Mouse (Mus musculus): Measurements from ENCODE around the gene Abat. TPM values are rescaled to one million over a fixed set of nuclear protein-coding genes. Genes with fewer than 3 reads are reported as not detected.
A peak's percentile ranks its signal among the peaks of the same experiment; 100 is the strongest.

Gene Abat
- total RNA-seq, 2 experiments from 2014 or later: 3.9 to 4.7 TPM

- DNase-seq: peak; percentile 51 to 62
- intact Hi-C loops (cut with DNase I): no loop called here
These were observed 153.2 kb downstream of the Abat start for GRCm38 (mm10) chr16:8666452-8666851.

- intact Hi-C loops (cut with DNase I): no loop called here
- peak; percentile 33 to 49 for DNase-seq
These were observed 154.0 kb downstream of the Abat start for GRCm38 (mm10) chr16:8667261-8667660.

- peak in 1 of 2 experiments; percentile 26 for DNase-seq
- intact Hi-C loops (cut with DNase I): no loop called here
These were observed 154.6 kb downstream of the Abat start for GRCm38 (mm10) chr16:8667814-8668213.

- intact Hi-C loops (cut with DNase I): no loop called here
- no peak for DNase-seq
These were observed 155.2 kb downstream of the Abat start for GRCm38 (mm10) chr16:8668386-8668785.

- intact Hi-C loops (cut with DNase I): no loop called here
- DNase-seq: no peak
These were observed 156.2 kb downstream of the Abat start for GRCm38 (mm10) chr16:8669432-8669831.

GRCm38 (mm10) chr16:8670041-8671035 lies 157.1 kb downstream of the Abat start:
- intact Hi-C loops (cut with DNase I): no loop called here
- no peak for DNase-seq

Small RNA genes within 50 kb of the gene (microRNA-seq; reads per million reads assigned to microRNA genes)
- gene Gm22137 (ENCODE audit: borderline number of aligned reads in 2 of 2): 0 reads per million in 2 experiments

Other genes starting within 250 kb of the Abat start
- not detected for gene Tmem114, start 88.3 kb upstream of the Abat start, total RNA-seq (2021)
- 10 to 100 TPM; 30.5 to 33.8 TPM for gene Mettl22, start 42.6 kb upstream of the Abat start, total RNA-seq (2021)
- 10 to 100 TPM; 33.5 to 36.0 TPM for gene Pmm2, start 124.2 kb downstream of the Abat start, total RNA-seq (2021)
- 10 to 100 TPM; 16.7 to 16.8 TPM for gene Tmem186, start 124.3 kb downstream of the Abat start, total RNA-seq (2021)
- 10 to 100 TPM; 16.9 to 18.0 TPM for gene Carhsp1, start 158.7 kb downstream of the Abat start, total RNA-seq (2021)
- not detected for gene Gm5767, start 167.3 kb downstream of the Abat start, total RNA-seq (2021)

Measured in heart, postnatal 36 days (tissue).